Mouse (Mus musculus) liver, postnatal 0 days (tissue): ENCODE measurements around the gene Foxs1. TPM values are rescaled to one million over a fixed set of nuclear protein-coding genes. Genes with fewer than 3 reads are reported as not detected.

Source experiments
- ATAC-seq: fragments of 200-750 bp; cut with Nextera tagmentation; 2 replicates; pipeline ENCODE4 v1.8.0; 2017; ENCODE audit warnings: mild to moderate bottlenecking, moderate library complexity
- DNase-seq: peaks from one replicate; pipeline ENCODE4 v3.0.0-alpha.2; 2016
- H3K27ac ChIP-seq: fragments of 300-500 bp; sonication (generic); 2 replicates; pipeline ENCODE4 v1.5.1; 2014; ENCODE audit warnings: antibody characterized with exemption, moderate library complexity, mild to moderate bottlenecking, low read depth
- H3K27me3 ChIP-seq: fragments of 300-500 bp; sonication (generic); 2 replicates; pipeline ENCODE4 v1.6.1; 2014; ENCODE audit warnings: low read length, control low read depth, mixed read lengths; ENCODE audit not compliant: insufficient read depth
- H3K36me3 ChIP-seq: fragments of 300-500 bp; sonication (generic); replicated peaks from 2 replicates; pipeline ENCODE4 v1.6.1; 2014; ENCODE audit warnings: mild to moderate bottlenecking, control low read depth, low read length, moderate library complexity, mixed read lengths; ENCODE audit not compliant: insufficient read depth
- H3K4me1 ChIP-seq: fragments of 300-500 bp; sonication (generic); 2 replicates; pipeline ENCODE4 v1.6.1; 2014; ENCODE audit warnings: antibody characterized with exemption, mild to moderate bottlenecking, control low read depth; ENCODE audit not compliant: insufficient read depth
- H3K4me2 ChIP-seq: fragments of 300-500 bp; sonication (generic); 2 replicates; pipeline ENCODE4 v1.6.1; 2014; ENCODE audit warnings: low read depth, mild to moderate bottlenecking, low read length, moderate library complexity, mixed read lengths
- H3K4me3 ChIP-seq: fragments of 300-500 bp; sonication (generic); 2 replicates; pipeline ENCODE4 v1.5.1; 2014; ENCODE audit warnings: low read depth, low read length
- H3K9ac ChIP-seq: fragments of 300-500 bp; sonication (generic); replicated peaks from 2 replicates; pipeline ENCODE4 v1.6.1; 2014; ENCODE audit warnings: mild to moderate bottlenecking, moderate library complexity
- H3K9me3 ChIP-seq: fragments of 300-500 bp; sonication (generic); 2 replicates; pipeline ENCODE4 v1.6.1; 2016; ENCODE audit warnings: mild to moderate bottlenecking, control low read depth, low read length, mixed read lengths
- CTCF ChIP-seq: sonication (generic); IDR thresholded peaks from 2 replicates; pipeline ENCODE4 v1.5.1; 2016; ENCODE audit warnings: antibody characterized with exemption, low read depth
- EP300 ChIP-seq: IDR thresholded peaks from 2 replicates; pipeline ENCODE4 v1.6.1; 2016; ENCODE audit warnings: antibody characterized with exemption, low read depth, mild to moderate bottlenecking
- WGBS: fragments of 180-500 bp; shearing (Covaris S2); extraction: QIAGEN DNeasy Blood & Tissue Kit; methylation state at CpG from one replicate; pipeline ENCODE4 v1.1.7; 2014; ENCODE audit not compliant: insufficient replicate concordance; 5-methylcytosine and 5-hydroxymethylcytosine counted together
- polyA plus RNA-seq: library from polyadenylated mRNA; unstranded; fragments of >200 nt; fragmentation: Nextera tagmentation; extraction: Ambion mirVana; gene quantifications from 2 replicates; pipeline ENCODE4 v1.2.1, GENCODE M21; 2015

Gene Foxs1
- polyA plus RNA-seq, 1 experiment from 2014 or later: 0.74 TPM

- peak; percentile 94 for TF ChIP-seq CTCF
- no peak for TF ChIP-seq EP300
- DNase-seq: peak; percentile 88
- Histone ChIP-seq H3K27ac (no peak overlapping the region), H3K9ac (no peak overlapping the region), H3K4me1 (peaks cover 5% of the 10 kb centered on the region; the same call in 1 of the 2 replicates), H3K4me3 (no peak overlapping the region), H3K36me3 (no peaks in the 10 kb centered on the region), H3K4me2 (peak overlapping the region; percentile 39; the same call in 1 of the 2 replicates), H3K9me3 (no peaks in the 10 kb centered on the region), H3K27me3 (peaks cover 14% of the 10 kb centered on the region)
- peak; percentile 83 for ATAC-seq
- 4% methylated on average over 18 of the region's 18 CpGs for WGBS
Observed at GRCm38 (mm10) chr2:152914310-152915120, 18.5 kb downstream of the Foxs1 start.

- Histone ChIP-seq H3K9me3 (no peaks in the 10 kb centered on the region), H3K27me3 (peaks cover 14% of the 10 kb centered on the region), H3K9ac (no peak overlapping the region), H3K4me3 (no peak overlapping the region), H3K36me3 (no peaks in the 10 kb centered on the region), H3K27ac (no peak overlapping the region), H3K4me1 (peaks cover 5% of the 10 kb centered on the region; the same call in 1 of the 2 replicates), H3K4me2 (no peak overlapping the region)
- ATAC-seq (no peak), DNase-seq (no peak)
- WGBS: 36% methylated on average over 7 of the region's 7 CpGs
- TF ChIP-seq CTCF: no peak
- TF ChIP-seq EP300: no peak
Observed at GRCm38 (mm10) chr2:152913471-152913870, 19.5 kb downstream of the Foxs1 start.

- TF ChIP-seq CTCF (no peak), EP300 (no peak)
- 31% methylated on average over 6 of the region's 6 CpGs for WGBS
- H3K4me3 ChIP-seq: no peak overlapping the region
- DNase-seq (no peak), ATAC-seq (no peak)
- no peaks in the 10 kb centered on the region for H3K9me3 ChIP-seq
- no peak overlapping the region for H3K27ac ChIP-seq
- peaks cover 14% of the 10 kb centered on the region for H3K27me3 ChIP-seq
- no peak overlapping the region for H3K4me2 ChIP-seq
- H3K4me1 ChIP-seq: peaks cover 5% of the 10 kb centered on the region; the same call in 1 of the 2 replicates
- no peak overlapping the region for H3K9ac ChIP-seq
- H3K36me3 ChIP-seq: no peaks in the 10 kb centered on the region
Observed at GRCm38 (mm10) chr2:152911432-152911831, 21.6 kb downstream of the Foxs1 start.

GRCm38 (mm10) chr2:152911031-152911430, 22.0 kb downstream of the Foxs1 start, which contains the start of gene Mylk2:
Gene Mylk2, plus strand, starts transcription at chr2:152911352.
- ATAC-seq (no peak), DNase-seq (no peak)
- H3K4me3 ChIP-seq: no peak within 1 kb of the TSS
- TF ChIP-seq CTCF (no peak), EP300 (no peak)
- H3K27ac ChIP-seq: no peak within 1 kb of the TSS
- 21% methylated on average over 12 of the region's 12 CpGs for WGBS
- H3K4me2 ChIP-seq: no peak within 1 kb of the TSS
- H3K9ac ChIP-seq: no peak within 1 kb of the TSS
- H3K36me3 ChIP-seq: no peaks in the 10 kb centered on the region
- no peaks in the 10 kb centered on the region for H3K9me3 ChIP-seq
- H3K27me3 ChIP-seq: peaks cover 14% of the 10 kb centered on the region
- peaks cover 5% of the 10 kb centered on the region; the same call in 1 of the 2 replicates for H3K4me1 ChIP-seq

- Histone ChIP-seq H3K9me3 (no peaks in the 10 kb centered on the region), H3K27ac (no peak overlapping the region), H3K4me1 (peaks cover 5% of the 10 kb centered on the region; the same call in 1 of the 2 replicates), H3K36me3 (no peaks in the 10 kb centered on the region), H3K27me3 (peaks cover 14% of the 10 kb centered on the region), H3K9ac (no peak overlapping the region), H3K4me2 (no peak overlapping the region), H3K4me3 (no peak overlapping the region)
- DNase-seq: no peak
- TF ChIP-seq CTCF (no peak), EP300 (no peak)
- ATAC-seq: no peak
- 74% methylated on average over 6 of the region's 6 CpGs for WGBS
Observed at GRCm38 (mm10) chr2:152909848-152910247, 23.2 kb downstream of the Foxs1 start.

GRCm38 (mm10) chr2:152907114-152907943, 25.7 kb downstream of the Foxs1 start:
- TF ChIP-seq EP300 (no peak), CTCF (no peak)
- Histone ChIP-seq H3K27ac (no peak overlapping the region), H3K27me3 (0 out of 2 replicates have a peak, but pooled peaks cover 3% of the 10 kb centered on the region), H3K4me3 (no peak overlapping the region), H3K9ac (no peak overlapping the region), H3K36me3 (no peaks in the 10 kb centered on the region), H3K4me1 (no peaks in the 10 kb centered on the region), H3K9me3 (no peaks in the 10 kb centered on the region), H3K4me2 (no peak overlapping the region)
- ATAC-seq (no peak), DNase-seq (no peak)
- WGBS: 76% methylated on average over 14 of the region's 14 CpGs
